Mouse (Mus musculus) Muller cell, postnatal 12 days (primary cell): ENCODE results near the gene Skida1.

ENCODE experiments used
- DNase-seq: peaks from one replicate; pipeline ENCODE4 v3.0.0-alpha.2; 2015; ENCODE audit errors: inconsistent ontology term

Gene Skida1

GRCm38 (mm10) chr2:18015581-18015980 lies 33.3 kb downstream of the Skida1 start:
- DNase-seq = no peak

- no peak for DNase-seq
Measured at GRCm38 (mm10) chr2:18012866-18013265, 36.0 kb downstream of the Skida1 start.

GRCm38 (mm10) chr2:18011226-18011625 lies 37.6 kb downstream of the Skida1 start:
- no peak for DNase-seq

- DNase-seq = peak; percentile 80
Measured at GRCm38 (mm10) chr2:18005137-18005536, 43.7 kb downstream of the Skida1 start.

GRCm38 (mm10) chr2:18004286-18004685 lies 44.6 kb downstream of the Skida1 start:
- no peak for DNase-seq

DNA sequence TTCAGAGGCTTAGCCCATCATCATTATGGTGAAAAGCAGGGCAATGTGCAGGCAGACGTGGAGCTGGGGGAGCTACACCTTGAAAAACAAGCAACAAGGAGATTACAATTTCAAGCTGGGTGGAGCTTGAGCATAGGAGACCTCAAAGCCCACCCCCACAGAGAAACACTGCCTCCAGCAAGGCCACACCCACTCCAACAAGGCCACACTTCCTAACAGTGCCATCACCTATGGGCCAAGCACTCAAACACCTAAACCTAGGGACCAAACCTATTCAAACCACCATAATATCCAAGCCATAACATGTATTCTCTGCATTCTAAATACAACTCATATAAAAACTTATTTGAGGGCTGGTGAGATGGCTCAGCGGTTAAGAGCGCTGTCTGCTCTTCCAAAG lies 46.5 kb downstream of the Skida1 start:
- DNase-seq = no peak

GRCm38 (mm10) chr2:17996858-17997257 lies 52.0 kb downstream of the Skida1 start, which contains the start of gene H2al2a:
TSS of gene H2al2a (minus strand) at chr2:17996958.
- no peak for DNase-seq
